Mouse (Mus musculus): ENCODE measurements around the gene Gm47985. TPM values are rescaled to one million over a fixed set of nuclear protein-coding genes. Genes with fewer than 3 reads are reported as not detected.
"Not testable (repeated sequence)": the region's sequence is repeated elsewhere in the genome, so short reads cannot be mapped to it uniquely, and the experiment has no call there.

Gene Gm47985
- polyA plus RNA-seq, 1 experiment from 2014 or later = 1.9 TPM

- no peak for ATAC-seq (ENCODE audit: insufficient read depth)
- Histone ChIP-seq H3K27ac (replicated peaks) (peak overlapping the region; percentile 71), H3K4me2 (no peak overlapping the region), H3K36me3 (replicated peaks) (no peaks in the 10 kb centered on the region), H3K4me3 (replicated peaks) (no peak overlapping the region), H3K9ac (no peak overlapping the region), H3K9me3 (replicated peaks) (no peaks in the 10 kb centered on the region), H3K4me1 (replicated peaks) (peaks cover 43% of the 10 kb centered on the region), H3K27me3 (no peaks in the 10 kb centered on the region)
- 78% methylated on average over 2 of the region's 2 CpGs for WGBS (ENCODE audit: insufficient replicate concordance)
Measured at GRCm38 (mm10) chr1:151178505-151179083, 3.7 kb upstream of the Gm47985 start.

GRCm38 (mm10) chr1:151180167-151180566 is 2.2 kb upstream of the Gm47985 start:
- H3K27ac ChIP-seq (replicated peaks) = peak overlapping the region; percentile 4; the same call in 1 of the 2 replicates
- H3K4me2 ChIP-seq = no peak overlapping the region
- H3K36me3 ChIP-seq (replicated peaks) = no peaks in the 10 kb centered on the region
- no peak overlapping the region; the same call in 1 of the 2 replicates for H3K9ac ChIP-seq
- H3K4me3 ChIP-seq (replicated peaks) = no peak overlapping the region
- H3K27me3 ChIP-seq = no peaks in the 10 kb centered on the region
- peaks cover 43% of the 10 kb centered on the region for H3K4me1 ChIP-seq (replicated peaks)
- 27% methylated on average over 2 of the region's 2 CpGs for WGBS (ENCODE audit: insufficient replicate concordance)
- no peaks in the 10 kb centered on the region for H3K9me3 ChIP-seq (replicated peaks)
- no peak for ATAC-seq (ENCODE audit: insufficient read depth)

- H3K9ac ChIP-seq; H3K36me3 ChIP-seq (replicated peaks); ATAC-seq (ENCODE audit: insufficient read depth); H3K4me2 ChIP-seq; H3K4me3 ChIP-seq (replicated peaks); H3K27me3 ChIP-seq; H3K9me3 ChIP-seq (replicated peaks); H3K4me1 ChIP-seq (replicated peaks); H3K27ac ChIP-seq (replicated peaks): not testable (repeated sequence)
- 71% methylated on average over 3 of the region's 3 CpGs for WGBS (ENCODE audit: insufficient replicate concordance)
Measured at GRCm38 (mm10) chr1:151186186-151186585, 3.8 kb downstream of the Gm47985 start.

- H3K4me3 ChIP-seq (replicated peaks); H3K27ac ChIP-seq (replicated peaks); H3K9me3 ChIP-seq (replicated peaks); H3K36me3 ChIP-seq (replicated peaks); H3K4me1 ChIP-seq (replicated peaks); H3K9ac ChIP-seq; H3K27me3 ChIP-seq; H3K4me2 ChIP-seq: not testable (repeated sequence)
- 54% methylated on average over 4 of the region's 4 CpGs for WGBS (ENCODE audit: insufficient replicate concordance)
- ATAC-seq (ENCODE audit: insufficient read depth) = peak; percentile 25; the same call in 1 of the 2 replicates
Measured at GRCm38 (mm10) chr1:151186879-151187424, 4.6 kb downstream of the Gm47985 start.

- no peaks in the 10 kb centered on the region for H3K36me3 ChIP-seq (replicated peaks)
- no peaks in the 10 kb centered on the region for H3K27me3 ChIP-seq
- no peak for ATAC-seq (ENCODE audit: insufficient read depth)
- H3K4me2 ChIP-seq = no peak overlapping the region
- H3K4me1 ChIP-seq (replicated peaks) = peaks cover 7% of the 10 kb centered on the region; the same call in 1 of the 2 replicates
- H3K9me3 ChIP-seq (replicated peaks) = no peaks in the 10 kb centered on the region
- 71% methylated on average over 4 of the region's 4 CpGs for WGBS (ENCODE audit: insufficient replicate concordance)
- no peak overlapping the region for H3K9ac ChIP-seq
- H3K27ac ChIP-seq (replicated peaks) = no peak overlapping the region
- no peak overlapping the region for H3K4me3 ChIP-seq (replicated peaks)
Measured at GRCm38 (mm10) chr1:151188469-151188868, 6.1 kb downstream of the Gm47985 start.

GRCm38 (mm10) chr1:151192075-151192474 is 9.7 kb downstream of the Gm47985 start, which contains the start of gene Gm8947:
Gene Gm8947 (plus strand): TSS chr1:151192376.
- H3K4me1 ChIP-seq (replicated peaks); H3K27ac ChIP-seq (replicated peaks); H3K27me3 ChIP-seq; H3K9me3 ChIP-seq (replicated peaks); H3K4me3 ChIP-seq (replicated peaks); H3K9ac ChIP-seq; H3K4me2 ChIP-seq; H3K36me3 ChIP-seq (replicated peaks): not testable (repeated sequence)
- WGBS (ENCODE audit: insufficient replicate concordance) = 52% methylated on average over 2 of the region's 7 CpGs
- peak; percentile 44; the same call in 1 of the 2 replicates for ATAC-seq (ENCODE audit: insufficient read depth)

GRCm38 (mm10) chr1:151192739-151193138 is 10.4 kb downstream of the Gm47985 start:
- 85% methylated on average over 15 of the region's 15 CpGs for WGBS (ENCODE audit: insufficient replicate concordance)
- H3K36me3 ChIP-seq (replicated peaks); H3K4me2 ChIP-seq; H3K27me3 ChIP-seq; H3K9ac ChIP-seq; H3K9me3 ChIP-seq (replicated peaks); H3K27ac ChIP-seq (replicated peaks); H3K4me3 ChIP-seq (replicated peaks); ATAC-seq (ENCODE audit: insufficient read depth): not testable (repeated sequence)
- peaks cover 11% of the 10 kb centered on the region for H3K4me1 ChIP-seq (replicated peaks)

GRCm38 (mm10) chr1:151195986-151196385 is 13.6 kb downstream of the Gm47985 start:
- peaks cover 17% of the 10 kb centered on the region for H3K4me1 ChIP-seq (replicated peaks)
- not testable (repeated sequence) for H3K4me2 ChIP-seq; ATAC-seq (ENCODE audit: insufficient read depth); H3K27ac ChIP-seq (replicated peaks); H3K36me3 ChIP-seq (replicated peaks); H3K4me3 ChIP-seq (replicated peaks); H3K27me3 ChIP-seq; H3K9ac ChIP-seq; H3K9me3 ChIP-seq (replicated peaks)
- WGBS (ENCODE audit: insufficient replicate concordance) = 77% methylated on average over 4 of the region's 4 CpGs

GRCm38 (mm10) chr1:151196690-151197089 is 14.4 kb downstream of the Gm47985 start:
- H3K27me3 ChIP-seq; H3K9me3 ChIP-seq (replicated peaks); H3K4me2 ChIP-seq; H3K4me3 ChIP-seq (replicated peaks); ATAC-seq (ENCODE audit: insufficient read depth); H3K27ac ChIP-seq (replicated peaks); H3K9ac ChIP-seq; H3K36me3 ChIP-seq (replicated peaks): not testable (repeated sequence)
- peaks cover 17% of the 10 kb centered on the region for H3K4me1 ChIP-seq (replicated peaks)
- WGBS (ENCODE audit: insufficient replicate concordance) = 42% methylated on average over 3 of the region's 3 CpGs

GRCm38 (mm10) chr1:151198120-151198519 is 15.8 kb downstream of the Gm47985 start, which contains the start of gene Gm47995:
Gene Gm47995 (plus strand): TSS chr1:151198448.
- not testable (repeated sequence) for H3K9me3 ChIP-seq (replicated peaks); H3K36me3 ChIP-seq (replicated peaks); H3K9ac ChIP-seq; H3K27ac ChIP-seq (replicated peaks); H3K27me3 ChIP-seq; H3K4me2 ChIP-seq; H3K4me3 ChIP-seq (replicated peaks)
- 35% methylated on average over 3 of the region's 4 CpGs for WGBS (ENCODE audit: insufficient replicate concordance)
- H3K4me1 ChIP-seq (replicated peaks) = peaks cover 12% of the 10 kb centered on the region
- ATAC-seq (ENCODE audit: insufficient read depth) = peak; percentile 68; the same call in 1 of the 2 replicates

- not testable (repeated sequence) for H3K4me2 ChIP-seq; H3K4me3 ChIP-seq (replicated peaks); H3K9me3 ChIP-seq (replicated peaks); H3K27me3 ChIP-seq; H3K36me3 ChIP-seq (replicated peaks); H3K27ac ChIP-seq (replicated peaks); ATAC-seq (ENCODE audit: insufficient read depth); H3K9ac ChIP-seq
- H3K4me1 ChIP-seq (replicated peaks) = peaks cover 12% of the 10 kb centered on the region
Measured at GRCm38 (mm10) chr1:151200620-151201019, 18.3 kb downstream of the Gm47985 start.

GRCm38 (mm10) chr1:151202771-151203170 is 20.4 kb downstream of the Gm47985 start:
- peak; percentile 60 for ATAC-seq (ENCODE audit: insufficient read depth)
- H3K4me2 ChIP-seq; H3K9me3 ChIP-seq (replicated peaks); H3K9ac ChIP-seq; H3K4me1 ChIP-seq (replicated peaks); H3K4me3 ChIP-seq (replicated peaks); H3K27ac ChIP-seq (replicated peaks); H3K27me3 ChIP-seq; H3K36me3 ChIP-seq (replicated peaks): not testable (repeated sequence)
- whole genome bisulfite sequencing (ENCODE audit: insufficient replicate concordance) = 28% methylated on average over 3 of the region's 5 CpGs
